Mouse (Mus musculus) testis, adult 2 months (tissue): ENCODE results near the gene Bcas3.

ENCODE experiments used
- CTCF ChIP-seq: fragments of 200-500 bp; IDR thresholded peaks from 2 replicates; pipeline ENCODE4 v1.5.1; 2012; ENCODE audit warnings: low read depth, mild to moderate bottlenecking, inconsistent platforms, low read length, moderate library complexity; ENCODE audit not compliant: control insufficient read depth, insufficient read depth, insufficient replicate concordance
- POLR2A ChIP-seq: fragments of 200-500 bp; IDR thresholded peaks from 2 replicates; pipeline ENCODE4 v1.6.1; 2012; ENCODE audit warnings: low read depth, mild to moderate bottlenecking, inconsistent platforms, low read length, moderate library complexity; ENCODE audit not compliant: control insufficient read depth

DNA sequence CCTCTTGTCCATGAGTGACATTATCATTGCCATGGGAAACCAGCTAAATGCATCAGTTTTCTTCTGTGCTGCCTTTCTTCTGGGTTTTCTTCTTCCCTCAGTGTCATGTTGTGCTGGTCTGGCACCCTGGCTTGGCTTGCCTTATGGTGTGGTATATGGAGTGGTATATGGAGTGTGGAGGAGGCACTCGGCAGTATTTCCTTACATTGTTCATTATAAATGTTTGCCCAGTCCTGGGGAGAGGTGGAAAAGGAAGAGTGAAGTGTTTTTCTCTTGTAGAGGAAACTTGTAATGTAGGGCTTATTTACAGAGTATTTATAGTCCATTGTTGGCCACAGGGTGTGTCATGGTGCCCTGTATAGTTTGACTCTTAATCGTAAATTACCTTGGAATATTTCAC lies 212.1 kb downstream of the Bcas3 start:
- no peak for TF ChIP-seq CTCF
- TF ChIP-seq POLR2A = no peak
